Mouse (Mus musculus): ENCODE results near the gene Agbl3. TPM values are rescaled to one million over a fixed set of nuclear protein-coding genes. Genes with fewer than 3 reads are reported as not detected.

The Agbl3 gene
- total RNA-seq, 4 experiments from 2014 or later = 11.9 to 19.2 (median 14.7) TPM

DNA sequence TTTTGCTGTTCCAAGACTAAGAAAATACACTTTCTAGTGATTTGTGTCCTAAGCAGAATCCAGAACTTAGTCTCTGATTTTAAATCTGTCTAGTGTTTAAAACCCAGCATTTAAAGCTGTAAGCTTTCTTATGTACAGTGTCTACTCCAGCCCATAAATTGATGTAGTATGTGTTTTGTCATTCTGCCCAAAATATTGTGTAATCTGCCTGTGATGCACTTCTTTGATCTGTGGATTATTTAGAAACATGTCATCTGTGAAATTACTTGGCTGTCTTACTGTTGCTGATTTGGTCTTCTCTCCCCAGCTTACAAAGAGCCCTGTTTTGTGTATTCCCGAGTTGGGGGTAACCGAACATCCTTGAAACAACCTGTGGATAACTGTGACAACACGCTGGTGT, 17.7 kb downstream of the Agbl3 start:
- no peak for DNase-seq

DNA sequence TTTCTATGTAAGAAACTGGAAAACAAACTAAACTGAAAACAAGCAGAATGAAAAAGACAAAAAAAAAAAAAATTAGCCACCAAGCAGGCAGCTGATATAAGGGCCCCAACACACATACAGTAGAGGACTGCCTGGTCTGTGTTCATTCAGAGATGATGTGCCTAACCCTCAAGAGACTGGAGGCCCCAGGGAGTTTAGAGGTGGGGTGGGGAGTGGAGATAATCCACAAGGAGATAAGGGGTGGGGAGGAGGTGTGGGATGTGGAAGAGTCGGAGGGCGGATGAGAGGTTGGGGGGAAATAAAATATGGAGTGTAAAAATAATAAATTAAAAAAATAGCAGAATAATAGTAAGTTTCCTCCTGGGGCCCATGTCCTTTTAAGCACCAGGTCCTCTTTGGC, 25.4 kb downstream of the Agbl3 start:
- DNase-seq = no peak

DNA sequence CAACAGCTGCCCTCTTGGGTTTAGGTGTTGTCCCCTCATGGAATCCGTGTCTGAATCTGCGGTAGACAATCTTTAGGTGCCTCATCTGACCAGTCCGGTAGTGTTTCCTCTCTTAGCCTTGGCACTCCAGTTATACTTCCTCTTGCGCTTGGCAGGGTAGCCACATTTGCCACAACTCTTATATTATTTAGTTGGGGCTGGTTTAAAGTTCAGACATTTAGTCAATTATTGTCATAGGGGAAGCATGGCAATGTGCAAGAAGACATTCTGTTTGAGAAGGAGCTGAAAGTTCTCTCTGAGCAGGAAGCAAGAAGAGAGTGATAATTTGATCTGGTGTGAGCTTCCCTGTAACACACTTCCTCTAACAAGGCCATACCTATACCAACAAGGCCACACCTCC, 30.4 kb downstream of the Agbl3 start:
- no peak for DNase-seq

DNA sequence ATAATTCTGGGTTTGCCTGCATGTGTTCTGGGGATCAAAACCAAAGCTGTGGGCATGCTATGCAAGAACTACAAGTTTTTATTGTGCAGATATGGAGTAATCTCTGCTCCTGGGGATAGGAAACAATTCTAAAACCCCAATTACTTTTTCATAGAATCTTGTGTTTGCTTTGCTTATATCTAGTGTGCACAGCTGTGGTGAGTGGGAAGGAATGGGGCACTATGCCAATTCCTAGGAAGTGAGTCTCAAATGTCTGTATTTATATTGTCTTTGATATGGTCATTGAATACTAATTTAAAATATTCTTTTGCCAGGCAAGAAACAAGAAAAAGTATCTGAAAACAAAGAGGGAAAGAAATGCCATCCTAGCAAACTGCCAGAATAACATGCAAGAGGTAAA, 44.2 kb downstream of the Agbl3 start:
- DNase-seq = no peak

DNA sequence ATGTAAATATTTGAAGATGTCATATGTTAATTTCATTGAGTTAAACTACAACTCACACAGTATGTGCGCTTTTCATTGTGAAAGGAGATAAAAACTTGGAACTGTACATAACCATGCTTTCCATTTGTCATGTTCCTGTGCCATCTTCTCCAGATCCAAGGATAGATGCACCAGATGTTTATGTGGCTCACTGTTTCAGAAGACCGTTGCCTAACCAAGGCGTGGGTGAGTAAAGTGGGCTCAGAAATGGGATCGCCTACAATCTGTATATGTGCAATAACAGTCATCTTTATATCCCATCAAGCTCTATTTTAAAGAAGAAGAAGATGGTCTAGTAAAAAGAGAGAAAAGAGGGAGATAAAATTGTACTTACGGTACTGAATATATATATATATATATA, 52.1 kb downstream of the Agbl3 start:
- no peak for DNase-seq

DNA sequence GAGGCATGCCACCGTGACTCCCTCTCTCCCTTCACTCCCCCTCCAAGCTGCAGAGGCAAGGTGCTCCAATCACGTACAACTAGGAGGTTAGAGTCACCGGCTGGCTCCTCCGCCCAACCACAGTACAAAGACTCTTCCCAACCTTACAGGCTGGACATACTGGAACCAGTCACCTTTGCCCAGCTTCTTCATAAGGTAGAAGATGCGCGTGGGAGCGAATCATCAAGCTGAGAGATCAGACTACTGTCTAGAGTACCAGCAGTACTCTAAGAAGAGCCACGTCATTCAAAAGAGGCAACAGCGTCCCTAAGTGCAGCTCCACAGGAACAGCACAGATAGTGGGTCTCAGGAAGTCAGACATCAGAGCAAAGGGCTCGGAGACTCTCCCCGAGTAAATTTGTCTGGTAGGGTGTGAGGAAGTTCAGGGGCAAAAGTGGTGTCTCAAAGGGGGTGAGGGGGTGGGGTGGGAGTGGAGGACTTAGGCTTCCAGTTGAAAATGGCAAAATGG, 81.4 kb downstream of the Agbl3 start:
- DNase-seq = no peak

DNA sequence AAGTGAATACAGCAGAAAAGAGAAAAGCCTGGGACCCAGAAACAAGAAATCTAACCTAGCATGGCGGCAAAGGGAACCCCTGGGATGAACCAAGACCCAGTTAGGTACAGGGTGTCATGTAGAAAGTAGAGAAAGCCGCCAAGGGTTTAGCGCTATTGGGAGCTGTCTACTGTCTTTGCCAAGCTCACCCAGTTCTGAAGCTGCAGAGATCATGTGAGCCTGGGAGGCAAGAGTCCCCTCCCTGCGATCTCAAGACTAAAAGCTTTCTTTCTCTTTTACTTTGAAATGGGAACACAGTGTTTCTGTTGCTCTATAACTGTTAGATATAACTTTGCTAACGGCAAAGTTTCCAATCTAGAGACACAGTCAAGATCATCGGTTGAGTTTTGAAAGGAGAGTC, 82.1 kb downstream of the Agbl3 start:
- no peak for DNase-seq

DNA sequence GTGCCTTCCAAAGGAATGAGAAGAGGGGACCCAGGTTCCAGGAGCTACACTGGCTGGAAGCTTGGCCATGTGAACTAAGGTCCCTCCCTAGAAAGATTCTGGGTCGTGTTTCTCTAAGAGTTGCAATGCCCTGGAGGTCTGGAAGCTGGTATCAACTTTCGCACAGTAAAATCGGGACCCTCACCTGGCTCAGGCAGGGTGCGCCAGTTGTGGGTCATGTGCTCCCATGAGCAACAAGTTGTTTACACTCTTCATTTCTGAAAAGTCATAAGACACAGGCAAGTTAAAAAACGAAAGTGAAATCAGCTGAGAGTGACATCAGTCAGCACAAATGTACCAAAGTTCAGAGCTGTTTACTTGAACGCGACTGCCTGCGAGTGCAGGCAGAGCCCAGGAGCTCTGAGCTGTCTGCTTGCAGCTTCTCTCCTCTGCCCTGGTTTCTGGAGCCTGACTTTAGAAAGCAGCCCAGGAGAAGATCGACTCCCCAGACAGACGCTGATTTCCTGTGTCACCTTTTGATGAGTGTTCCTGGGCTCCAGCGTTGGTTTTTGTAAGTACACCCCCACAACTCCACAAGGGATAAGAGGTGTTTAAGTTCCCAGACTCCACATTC, 82.7 kb downstream of the Agbl3 start, which contains the start of gene Tmem140:
Gene Tmem140 (plus strand): TSS at position 356 of the 613 bp plus-strand sequence.
- no peak for DNase-seq

DNA sequence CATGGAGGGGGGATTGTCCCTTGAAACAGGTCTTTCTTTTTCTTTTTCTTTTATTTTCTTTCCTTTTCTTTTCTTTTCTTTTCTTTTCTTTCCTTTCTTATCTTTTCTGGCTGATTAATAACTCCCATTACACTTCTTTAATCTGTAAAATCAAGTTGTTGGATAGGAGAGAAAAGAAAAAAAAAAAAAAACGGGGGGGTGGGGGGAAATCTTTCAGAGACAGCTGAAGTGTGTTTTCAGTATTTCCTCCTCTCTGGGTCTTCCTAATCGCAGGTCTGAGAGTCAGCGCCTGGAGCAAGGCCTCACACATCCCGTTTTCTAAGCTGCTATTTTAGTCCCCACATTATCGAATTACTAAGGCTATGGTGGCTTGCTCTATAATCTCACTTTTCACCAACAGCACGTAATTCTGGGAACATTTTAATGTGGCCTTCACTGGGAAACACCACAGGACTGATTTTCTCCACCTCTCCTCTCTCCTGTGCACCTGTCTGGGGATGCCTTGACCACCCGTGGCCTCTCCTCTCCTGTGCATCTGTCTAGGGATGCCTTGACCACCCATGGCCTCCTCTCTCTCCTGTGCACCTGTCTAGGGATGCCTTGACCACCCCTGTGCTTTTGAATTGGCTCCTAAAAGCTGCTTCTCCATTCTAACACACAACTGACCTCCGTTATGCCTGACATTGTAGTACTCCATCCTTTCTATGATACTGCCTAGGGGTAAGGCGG, 83.7 kb downstream of the Agbl3 start:
- DNase-seq = no peak

DNA sequence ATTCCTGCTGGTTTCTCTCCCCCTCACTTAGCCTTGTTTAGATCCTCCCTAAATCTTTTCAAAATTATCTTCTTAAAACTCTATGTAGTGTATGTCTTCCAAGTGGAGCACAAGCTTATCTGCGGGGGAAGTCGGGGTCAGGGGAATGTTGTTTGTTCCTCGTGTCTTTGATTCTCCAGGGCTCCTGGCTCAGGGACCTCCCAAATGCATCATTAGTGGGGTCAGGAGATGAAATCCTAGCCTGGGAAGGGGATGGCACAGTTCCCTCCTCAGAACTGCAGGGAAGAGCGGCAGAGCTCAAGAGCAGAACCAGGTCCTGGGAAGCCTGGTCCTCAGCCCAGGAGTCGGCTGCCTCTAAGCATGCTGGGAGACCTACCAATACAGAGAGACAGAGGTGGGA, 85.0 kb downstream of the Agbl3 start:
- no peak for DNase-seq

DNA sequence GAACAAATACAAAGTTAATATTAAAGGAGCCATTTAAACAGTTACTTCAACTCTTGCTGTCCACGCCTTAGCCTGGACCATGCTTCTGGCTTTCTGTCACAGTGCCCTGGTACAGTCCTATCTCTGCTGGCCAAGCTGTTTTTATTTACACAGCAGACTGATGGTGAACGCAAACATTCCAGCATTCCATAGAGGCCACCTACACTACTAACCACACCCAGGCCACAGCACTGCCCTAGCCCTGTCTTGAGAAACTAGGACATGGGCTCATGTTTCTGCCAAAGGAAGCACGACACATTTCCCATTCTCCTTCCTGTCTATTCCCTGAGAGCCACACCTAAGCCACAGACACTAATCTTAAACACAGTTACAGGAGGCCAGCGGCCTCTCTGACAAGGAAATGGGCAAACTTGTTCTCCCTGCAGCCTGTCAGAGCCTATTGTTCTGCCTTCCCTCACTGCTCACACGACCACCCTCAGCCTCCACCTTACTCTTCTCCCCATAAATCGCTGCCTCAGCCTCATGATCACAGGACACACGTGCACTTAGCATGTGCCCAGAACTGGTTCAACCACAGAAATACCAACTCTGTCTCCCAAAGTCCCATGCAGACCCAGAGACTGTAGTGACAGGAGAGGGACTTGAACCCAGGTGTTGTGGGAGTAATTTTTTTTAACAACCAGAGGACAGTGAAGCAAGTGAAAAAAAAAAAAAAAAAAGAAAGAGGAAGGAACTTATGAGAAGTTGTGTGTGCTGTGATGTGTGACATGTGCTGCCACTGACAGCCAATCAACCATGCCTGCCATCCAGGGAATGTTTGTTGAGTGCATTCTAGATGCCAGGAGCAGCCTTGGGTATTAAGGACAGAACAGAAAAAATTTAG, 85.7 kb downstream of the Agbl3 start:
- DNase-seq = no peak

DNA sequence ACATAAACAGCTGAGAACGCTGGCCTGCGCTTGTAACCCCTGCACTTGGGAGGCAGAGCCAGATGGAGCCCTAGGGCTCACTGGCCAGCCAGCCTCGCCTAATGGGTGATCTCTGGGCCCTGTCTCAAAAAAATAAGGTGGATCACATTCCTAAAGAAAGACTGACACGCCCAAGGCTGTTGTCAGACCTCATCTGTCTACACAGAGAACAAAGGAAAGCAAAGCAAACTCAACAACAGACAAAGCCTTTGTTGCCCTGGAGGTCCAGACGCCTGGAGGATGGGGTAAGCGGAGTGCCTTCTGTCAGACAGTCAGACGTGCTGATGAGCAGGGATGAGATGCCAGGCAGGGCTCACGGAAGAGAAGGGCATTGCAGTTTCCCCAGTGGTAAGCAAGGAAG, 86.6 kb downstream of the Agbl3 start:
- DNase-seq = no peak

DNA sequence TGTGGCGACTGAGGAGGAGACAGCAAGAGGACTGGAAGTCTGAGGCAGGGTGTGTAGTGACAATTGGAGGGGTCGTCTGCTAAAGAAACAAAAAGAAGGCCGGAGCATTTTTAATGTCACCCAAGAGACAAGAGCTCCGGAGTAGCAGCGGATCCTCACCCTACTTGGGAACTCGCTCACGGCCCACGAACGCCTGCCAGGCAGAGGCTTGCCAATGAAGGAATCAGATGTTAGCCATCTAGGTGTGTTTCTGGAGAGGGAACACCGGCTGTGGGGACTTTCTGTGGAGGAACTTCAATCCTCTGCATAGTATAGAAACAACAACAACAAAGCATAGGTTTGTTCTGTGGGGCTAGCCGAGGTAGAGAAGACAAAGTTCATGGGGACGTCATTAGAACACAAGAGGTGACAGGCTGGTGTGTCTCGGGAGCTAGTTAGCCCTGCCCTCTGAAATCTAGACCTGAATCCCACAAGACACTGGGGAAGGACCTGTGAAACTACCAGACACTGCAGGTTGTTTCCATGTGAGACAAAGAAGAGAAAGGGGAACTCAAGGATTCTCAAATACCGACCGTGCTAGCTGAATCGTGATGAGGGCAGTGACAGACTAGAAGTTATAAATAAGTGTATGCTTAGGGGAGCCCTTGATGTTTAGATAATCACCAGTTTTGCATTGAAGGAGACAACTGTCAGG, 87.2 kb downstream of the Agbl3 start:
- no peak for DNase-seq

DNA sequence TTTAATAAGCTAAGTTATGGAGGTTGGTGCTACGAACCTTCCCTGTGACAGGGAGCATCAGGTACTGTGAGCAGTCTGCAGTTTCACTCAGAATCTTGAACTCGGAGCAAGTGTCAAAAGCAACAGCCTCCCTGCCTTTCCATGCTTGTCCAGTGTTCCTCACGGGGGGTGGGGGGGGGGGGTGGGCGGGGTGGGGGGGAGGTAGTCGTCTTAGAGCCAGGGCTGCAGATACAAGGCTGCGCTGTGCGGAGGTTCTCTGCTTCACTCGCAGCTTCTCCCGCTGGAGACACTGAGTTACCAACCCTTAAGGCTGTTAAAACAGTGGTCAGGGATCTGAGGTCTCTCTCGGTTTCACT, 87.7 kb downstream of the Agbl3 start:
- DNase-seq = no peak

DNA sequence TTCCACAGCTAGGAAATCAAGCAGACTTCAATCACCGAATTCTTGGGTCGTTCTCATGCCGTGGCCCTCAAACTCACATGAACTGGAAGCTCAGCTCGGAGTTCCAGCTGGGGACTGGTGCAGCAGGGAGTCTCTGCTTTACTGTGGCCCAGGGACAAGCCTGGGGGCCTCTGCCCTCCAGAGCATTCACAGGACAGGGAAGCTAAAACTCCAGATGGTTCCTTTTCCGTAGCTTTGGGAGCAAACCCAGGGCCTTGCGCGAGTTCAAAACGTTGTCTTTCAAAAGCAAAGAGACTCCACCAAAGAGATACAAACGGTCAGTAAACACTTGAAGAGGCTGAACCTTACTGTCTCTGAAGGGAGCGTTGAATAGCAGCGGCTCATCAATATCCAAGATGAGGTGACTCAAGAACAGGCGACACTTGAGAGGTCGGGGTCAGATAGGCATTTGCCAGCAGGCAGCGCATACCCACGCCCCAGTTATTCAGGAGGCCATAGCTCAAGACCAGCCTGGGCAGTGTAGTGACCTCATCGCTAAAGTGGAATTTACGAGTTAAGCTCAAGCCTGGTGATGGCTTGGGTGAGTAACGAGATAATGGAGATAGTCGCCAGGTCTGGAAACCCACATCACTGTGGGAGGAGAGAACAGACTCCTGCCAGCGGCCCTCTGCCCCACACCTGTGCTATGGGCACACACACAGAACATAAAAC, 88.4 kb downstream of the Agbl3 start:
- DNase-seq = no peak

DNA sequence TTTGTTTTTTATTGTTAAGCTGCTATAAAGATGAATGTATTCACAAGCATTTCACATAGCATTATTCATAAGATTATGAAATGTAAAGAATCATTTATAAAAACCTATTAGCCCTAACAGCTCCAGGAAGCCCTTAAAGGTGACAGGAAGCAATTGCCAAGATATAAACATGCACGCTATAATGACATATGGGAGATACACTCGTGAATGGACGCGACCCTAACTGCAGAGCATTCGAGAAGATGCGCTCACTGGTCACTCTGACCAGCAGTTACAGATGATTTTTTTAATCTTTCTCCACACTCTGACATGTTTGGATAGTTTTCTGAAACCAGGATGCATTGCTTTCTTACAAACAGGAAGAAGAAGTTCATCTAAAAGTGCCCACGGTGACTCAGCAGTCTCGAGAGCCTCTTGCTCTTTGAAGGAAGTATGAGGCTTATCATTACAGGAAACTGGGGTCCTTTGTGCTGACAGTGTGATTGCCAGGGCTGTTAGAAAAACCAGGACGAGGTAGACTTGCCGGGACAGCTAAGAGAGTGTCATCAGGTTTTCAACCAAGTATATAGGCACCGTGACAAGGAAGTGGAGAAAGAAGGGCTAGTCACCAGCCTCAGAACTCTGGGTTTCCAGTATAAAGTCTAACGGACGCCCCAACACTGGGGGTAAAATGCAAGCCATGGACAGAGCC, 89.1 kb downstream of the Agbl3 start:
- no peak for DNase-seq

DNA sequence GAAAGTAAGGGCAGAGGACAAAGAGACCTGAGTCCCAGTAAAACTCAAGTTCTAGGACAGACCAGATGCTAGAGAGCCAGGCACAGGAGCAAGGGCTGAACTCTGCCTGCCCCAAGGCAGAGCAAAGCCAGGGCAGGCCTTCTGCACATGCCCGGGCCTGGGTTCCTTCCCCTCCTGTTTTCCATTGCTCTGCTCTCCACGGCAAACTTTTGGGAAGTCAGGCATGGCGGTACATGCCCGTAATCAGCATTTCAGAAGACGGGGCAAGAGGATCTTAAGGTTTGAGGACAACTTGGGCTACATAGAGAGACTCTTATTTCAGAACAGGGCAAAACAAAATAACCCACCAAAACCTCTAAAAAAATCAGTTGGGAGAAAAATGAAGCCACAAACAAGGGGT, 89.9 kb downstream of the Agbl3 start:
- DNase-seq = no peak

DNA sequence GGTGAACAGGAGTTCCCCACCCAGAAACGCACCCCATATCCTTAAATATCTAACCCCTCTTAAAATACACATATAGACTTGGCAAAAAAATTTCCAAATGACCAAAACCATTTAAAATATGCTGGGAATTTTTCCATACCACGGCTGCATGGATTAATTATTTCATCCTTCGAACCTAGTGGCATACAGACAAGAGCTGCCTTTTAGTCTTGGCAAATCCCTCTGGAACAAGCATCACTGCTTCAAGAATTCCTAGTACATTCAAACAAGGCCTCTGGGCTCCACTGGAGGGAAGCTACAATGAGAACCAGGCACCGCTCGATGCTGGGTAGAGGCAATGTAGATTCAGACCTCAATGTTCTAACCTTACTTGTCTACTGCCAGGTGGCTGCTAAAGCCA, 90.5 kb downstream of the Agbl3 start:
- DNase-seq = no peak

DNA sequence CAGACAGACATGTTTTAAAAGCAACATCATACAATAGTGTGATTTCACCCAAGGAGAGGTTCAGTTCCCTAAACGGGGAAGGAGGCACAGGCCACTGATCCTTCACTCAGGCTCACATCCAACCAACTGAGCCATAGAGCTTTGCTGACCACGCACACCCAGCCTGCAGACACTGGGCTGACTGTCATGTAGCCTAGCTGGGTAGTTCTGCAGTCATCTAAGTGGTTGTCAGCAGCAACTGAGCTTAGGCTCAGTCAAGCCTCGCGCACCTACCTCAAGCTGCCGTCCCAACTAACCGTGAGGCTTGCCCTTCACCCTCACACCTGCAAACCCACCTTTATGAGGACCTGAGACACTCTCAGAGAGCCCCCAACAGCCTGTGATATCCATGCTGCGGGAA, 91.7 kb downstream of the Agbl3 start:
- no peak for DNase-seq

DNA sequence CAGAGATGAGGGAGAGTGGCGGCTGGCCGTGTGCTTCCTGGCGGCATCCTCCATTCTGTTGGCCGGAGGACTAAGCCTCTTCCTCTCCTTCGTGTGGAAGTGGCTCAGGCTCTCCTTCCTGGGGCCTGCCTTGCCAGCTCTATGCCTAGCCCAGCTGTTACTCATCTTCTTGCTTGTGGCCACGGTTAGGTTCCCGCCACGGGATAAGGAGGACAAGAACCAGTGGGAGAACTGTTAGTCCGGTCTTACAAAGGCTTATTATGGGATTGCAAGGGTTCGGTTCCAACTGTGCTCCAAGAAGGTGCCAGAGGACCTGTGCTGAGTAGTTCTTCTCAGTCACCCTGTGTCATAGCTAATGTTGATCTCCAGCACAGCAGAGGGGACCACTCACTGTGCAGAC, 92.6 kb downstream of the Agbl3 start:
- no peak for DNase-seq
